Mouse (Mus musculus) heart, postnatal 0 days (tissue): ENCODE results near the gene Rai1. TPM values are rescaled to one million over a fixed set of nuclear protein-coding genes. Genes with fewer than 3 reads are reported as not detected.

ENCODE experiments used
- ATAC-seq: fragments of 200-750 bp; cut with Nextera tagmentation; 2 replicates; pipeline ENCODE4 v1.8.0; 2017; ENCODE audit warnings: low read depth, moderate number of reproducible peaks, moderate library complexity; ENCODE audit not compliant: insufficient read depth
- DNase-seq: peaks from one replicate; pipeline ENCODE4 v3.0.0-alpha.2; 2016; ENCODE audit warnings: low spot score
- H3K27ac ChIP-seq: fragments of 300-500 bp; sonication (generic); 2 replicates; pipeline ENCODE4 v1.5.1; 2014; ENCODE audit warnings: low read depth, mild to moderate bottlenecking
- H3K27me3 ChIP-seq: fragments of 300-500 bp; sonication (generic); 2 replicates; pipeline ENCODE4 v1.6.1; 2014; ENCODE audit warnings: low read length, mixed read lengths; ENCODE audit not compliant: control insufficient read depth, insufficient read depth
- H3K36me3 ChIP-seq: fragments of 300-500 bp; sonication (generic); replicated peaks from 2 replicates; pipeline ENCODE4 v1.6.1; 2014; ENCODE audit warnings: low read length, mixed read lengths; ENCODE audit not compliant: control insufficient read depth, insufficient read depth
- H3K4me1 ChIP-seq: fragments of 300-500 bp; sonication (generic); 2 replicates; pipeline ENCODE4 v1.6.1; 2014; ENCODE audit warnings: antibody characterized with exemption; ENCODE audit not compliant: control insufficient read depth, insufficient read depth
- H3K4me2 ChIP-seq: fragments of 300-500 bp; sonication (generic); 2 replicates; pipeline ENCODE4 v1.6.1; 2014; ENCODE audit warnings: low read depth, mild to moderate bottlenecking, low read length, moderate library complexity
- H3K4me3 ChIP-seq: fragments of 300-500 bp; sonication (generic); 2 replicates; pipeline ENCODE4 v1.5.1; 2014; ENCODE audit warnings: low read depth, low read length
- H3K9ac ChIP-seq: fragments of 300-500 bp; sonication (generic); replicated peaks from 2 replicates; pipeline ENCODE4 v1.6.1; 2014; ENCODE audit warnings: low read depth, low read length, mixed read lengths
- H3K9me3 ChIP-seq: fragments of 300-500 bp; sonication (generic); replicated peaks from 2 replicates; pipeline ENCODE4 v1.6.1; 2016; ENCODE audit warnings: low read length; ENCODE audit not compliant: control insufficient read depth
- CTCF ChIP-seq: IDR thresholded peaks from 2 replicates; pipeline ENCODE4 v1.5.1; 2016; ENCODE audit warnings: antibody characterized with exemption, control low read depth, low read depth
- EP300 ChIP-seq: IDR thresholded peaks from 2 replicates; pipeline ENCODE4 v1.6.1; 2016; ENCODE audit warnings: antibody characterized with exemption, low read depth
- WGBS: fragments of 180-500 bp; shearing (Covaris S2); extraction: QIAGEN DNeasy Blood & Tissue Kit; methylation state at CpG from one replicate; pipeline ENCODE4 v1.1.7; 2014; 5-methylcytosine and 5-hydroxymethylcytosine counted together
- polyA plus RNA-seq: library from polyadenylated mRNA; unstranded; fragments of >200 nt; fragmentation: Nextera tagmentation; extraction: Ambion mirVana; gene quantifications from 2 replicates; pipeline ENCODE4 v1.2.1, GENCODE M21; 2015
- total RNA-seq: library from RNA; depleted of rRNA; stranded (reverse); fragments of >200 nt; gene quantifications from 2 replicates; pipeline ENCODE4 v1.2.3, GENCODE M21; 2014; ENCODE audit warnings: low replicate concordance

Rai1 gene
- total and polyA plus RNA-seq, 2 experiments from 2014 or later: 10.2 to 28.1 TPM

DNA sequence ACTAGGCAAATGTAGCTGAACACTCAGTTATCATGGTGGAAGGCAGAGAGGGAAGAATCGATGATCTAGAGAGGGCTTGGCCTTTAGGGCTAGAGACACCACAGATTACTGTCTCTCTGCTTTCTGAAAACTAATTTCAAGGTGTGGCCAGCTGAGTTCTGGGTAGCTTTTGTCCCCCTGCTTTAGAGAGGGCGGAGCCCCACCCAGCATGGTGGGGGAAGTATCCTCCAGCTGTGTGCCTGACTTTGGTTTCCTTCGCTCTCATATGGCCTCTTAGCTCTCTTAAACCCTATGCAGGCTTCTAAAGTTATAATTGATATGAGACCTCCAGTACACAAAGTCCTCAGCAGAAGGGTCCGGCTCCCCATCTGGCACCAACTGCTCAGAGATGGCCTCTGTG lies 58.5 kb downstream of the Rai1 start:
- Histone ChIP-seq H3K36me3 (0 out of 2 replicates have a peak, but pooled peaks cover 8% of the 10 kb centered on the region), H3K4me1 (peaks cover 29% of the 10 kb centered on the region), H3K4me3 (no peak overlapping the region), H3K9me3 (no peaks in the 10 kb centered on the region), H3K27me3 (no peaks in the 10 kb centered on the region), H3K4me2 (no peak overlapping the region), H3K9ac (no peak overlapping the region), H3K27ac (no peak overlapping the region)
- DNase-seq (no peak), ATAC-seq (no peak)
- WGBS: 92% methylated on average over 4 of the region's 4 CpGs
- TF ChIP-seq CTCF: no peak
- no peak for TF ChIP-seq EP300

DNA sequence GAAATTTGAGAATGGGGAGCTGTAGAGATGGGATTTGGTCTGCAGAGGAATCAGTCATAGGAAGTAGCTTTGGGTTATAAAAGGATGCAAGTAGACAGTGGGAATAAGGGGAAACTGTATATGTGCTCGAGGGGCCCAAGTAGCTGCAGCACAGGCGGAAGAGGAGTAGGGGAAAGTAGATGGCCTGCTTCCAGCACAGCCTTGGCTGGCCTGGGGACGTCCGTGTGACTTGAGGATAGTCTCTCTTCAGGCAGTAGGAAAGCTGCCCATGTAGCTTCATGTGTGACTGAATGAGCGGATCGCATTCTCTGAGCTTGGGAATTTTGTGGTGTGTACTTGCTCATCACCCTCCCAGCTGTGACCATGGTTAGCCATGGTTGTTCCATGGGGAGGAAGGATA lies 59.6 kb downstream of the Rai1 start:
- 0 out of 2 replicates have a peak, but pooled peaks cover 8% of the 10 kb centered on the region for H3K36me3 ChIP-seq
- ATAC-seq: no peak
- H3K9me3 ChIP-seq: no peaks in the 10 kb centered on the region
- 46% methylated on average over 6 of the region's 6 CpGs for WGBS
- no peak for DNase-seq
- H3K27ac ChIP-seq: peak overlapping the region; percentile 47
- H3K4me3 ChIP-seq: no peak overlapping the region
- no peak for TF ChIP-seq EP300
- no peak for TF ChIP-seq CTCF
- no peaks in the 10 kb centered on the region for H3K27me3 ChIP-seq
- no peak overlapping the region for H3K4me2 ChIP-seq
- no peak overlapping the region for H3K9ac ChIP-seq
- H3K4me1 ChIP-seq: peaks cover 32% of the 10 kb centered on the region

DNA sequence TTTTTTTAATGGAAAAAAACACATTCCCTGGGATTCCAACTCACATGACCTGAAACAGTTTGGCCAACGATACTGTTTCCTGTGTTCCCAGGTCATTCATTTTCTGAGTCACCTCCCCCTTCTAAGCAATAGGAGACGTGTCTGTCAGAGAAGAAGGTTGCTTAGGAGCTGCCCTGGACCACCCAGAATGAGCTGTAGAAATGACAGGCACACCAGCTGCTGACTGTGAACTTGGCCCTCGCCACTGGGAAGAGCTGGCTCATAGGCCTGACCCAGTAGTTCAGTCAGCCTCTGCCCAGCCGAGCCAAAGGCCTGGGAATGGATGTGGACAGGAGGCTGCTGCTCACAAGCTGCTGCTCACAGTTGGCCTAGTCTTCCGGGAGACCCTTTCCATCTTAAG lies 60.3 kb downstream of the Rai1 start:
- no peak overlapping the region for H3K9ac ChIP-seq
- DNase-seq (no peak), ATAC-seq (no peak; the same call in 1 of the 2 replicates)
- H3K9me3 ChIP-seq: no peaks in the 10 kb centered on the region
- 62% methylated on average over 5 of the region's 5 CpGs for WGBS
- no peaks in the 10 kb centered on the region for H3K27me3 ChIP-seq
- 0 out of 2 replicates have a peak, but pooled peaks cover 6% of the 10 kb centered on the region for H3K36me3 ChIP-seq
- H3K4me2 ChIP-seq: no peak overlapping the region
- peaks cover 32% of the 10 kb centered on the region for H3K4me1 ChIP-seq
- no peak for TF ChIP-seq EP300
- no peak for TF ChIP-seq CTCF
- H3K27ac ChIP-seq: no peak overlapping the region
- H3K4me3 ChIP-seq: no peak overlapping the region

DNA sequence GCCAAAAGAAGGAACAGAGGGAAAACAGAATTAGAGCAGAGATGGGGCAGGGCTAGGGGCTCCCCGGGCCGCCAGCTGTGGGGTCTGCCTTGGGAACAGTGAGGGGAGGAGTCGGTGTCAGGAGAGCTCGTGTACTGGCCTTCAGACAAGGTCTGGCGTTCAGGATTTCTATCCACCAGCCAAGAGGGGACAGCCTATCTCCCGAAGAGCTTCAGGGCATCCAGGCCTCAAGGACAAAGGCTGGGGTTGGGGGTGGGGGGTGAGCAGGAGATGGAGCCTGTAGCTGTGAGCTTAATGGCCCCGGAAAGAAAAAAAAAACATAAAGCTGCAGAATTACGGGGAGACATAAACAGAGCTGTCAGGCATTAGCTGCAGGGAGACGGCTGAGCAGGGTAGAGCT lies 64.0 kb downstream of the Rai1 start:
- no peaks in the 10 kb centered on the region for H3K36me3 ChIP-seq
- H3K4me3 ChIP-seq: no peak overlapping the region
- no peak for DNase-seq
- no peak overlapping the region for H3K4me2 ChIP-seq
- peak overlapping the region; percentile 19; the same call in 1 of the 2 replicates for H3K9ac ChIP-seq
- no peak for TF ChIP-seq EP300
- no peak for TF ChIP-seq CTCF
- no peaks in the 10 kb centered on the region for H3K27me3 ChIP-seq
- WGBS: 36% methylated on average over 9 of the region's 9 CpGs
- peaks cover 50% of the 10 kb centered on the region for H3K4me1 ChIP-seq
- peak overlapping the region; percentile 57 for H3K27ac ChIP-seq
- no peaks in the 10 kb centered on the region for H3K9me3 ChIP-seq
- ATAC-seq: 0 out of 2 replicates have a peak, but pooled peaks have one; percentile 24

DNA sequence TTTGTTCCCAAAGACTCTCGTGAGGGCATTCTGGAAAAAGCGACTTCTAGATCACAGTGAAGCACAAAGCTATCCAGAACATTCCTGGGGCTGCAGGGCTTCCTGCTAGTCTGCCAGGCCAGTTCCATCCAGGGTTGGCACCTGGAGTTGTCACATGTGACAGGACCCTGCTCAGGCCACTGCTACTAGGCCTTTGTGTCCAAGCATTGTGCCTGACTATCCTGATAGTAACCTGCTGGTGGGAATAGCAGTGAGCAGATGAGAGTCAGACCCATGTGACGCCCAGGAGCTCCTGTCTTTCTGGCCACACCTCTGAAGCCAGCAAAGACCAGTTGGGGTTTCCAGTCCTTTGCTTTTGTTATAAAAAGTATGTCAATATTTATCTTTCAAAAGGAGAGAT lies 67.3 kb downstream of the Rai1 start:
- Histone ChIP-seq H3K36me3 (no peaks in the 10 kb centered on the region), H3K4me3 (no peak overlapping the region), H3K4me2 (no peak overlapping the region), H3K27ac (peak overlapping the region; percentile 58), H3K4me1 (peaks cover 50% of the 10 kb centered on the region), H3K9ac (no peak overlapping the region), H3K9me3 (no peaks in the 10 kb centered on the region), H3K27me3 (no peaks in the 10 kb centered on the region)
- TF ChIP-seq CTCF (no peak), EP300 (no peak)
- WGBS: 53% methylated on average over 3 of the region's 3 CpGs
- ATAC-seq (no peak), DNase-seq (no peak)

DNA sequence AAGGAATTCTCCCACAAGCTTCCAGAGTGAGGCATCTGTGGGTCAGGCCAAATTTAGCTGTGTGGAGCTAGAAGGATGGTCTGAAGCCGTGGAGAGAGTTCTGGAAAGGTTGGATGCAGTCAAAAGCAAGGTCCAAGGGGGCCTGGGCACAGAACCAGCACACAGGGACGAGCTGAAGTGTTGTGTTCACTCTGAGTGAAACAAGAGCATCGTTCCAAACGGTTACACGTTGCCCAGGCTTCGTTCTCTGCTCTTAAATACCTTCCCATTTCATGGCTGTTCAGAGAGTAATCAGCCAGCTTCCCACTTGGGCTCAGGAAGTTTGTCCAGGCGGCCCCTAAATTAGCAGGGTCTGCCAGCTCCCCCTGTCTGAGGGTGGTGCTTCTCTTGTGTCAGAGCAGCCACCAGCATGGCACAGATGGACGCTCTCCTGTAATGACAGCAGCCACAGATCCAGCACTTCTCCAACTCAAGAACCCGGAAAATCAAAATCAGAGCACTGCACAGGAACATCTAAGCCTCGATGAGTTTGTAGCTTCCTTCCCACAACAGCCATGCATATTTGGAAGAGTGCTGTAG lies 68.9 kb downstream of the Rai1 start:
- Histone ChIP-seq H3K9me3 (no peaks in the 10 kb centered on the region), H3K4me1 (peaks cover 52% of the 10 kb centered on the region), H3K27ac (peak overlapping the region; percentile 58), H3K4me2 (no peak overlapping the region), H3K36me3 (no peaks in the 10 kb centered on the region), H3K4me3 (no peak overlapping the region), H3K27me3 (no peaks in the 10 kb centered on the region), H3K9ac (0 out of 2 replicates have a peak overlapping the region, but pooled peaks have one; percentile 23)
- ATAC-seq (no peak), DNase-seq (no peak)
- WGBS: 39% methylated on average over 10 of the region's 10 CpGs
- TF ChIP-seq CTCF: no peak
- TF ChIP-seq EP300: no peak
